Mouse (Mus musculus) heart, embryonic 15.5 days (tissue): Measurements from ENCODE around the gene Pnpla1. TPM values are rescaled to one million over a fixed set of nuclear protein-coding genes. Genes with fewer than 3 reads are reported as not detected.
"Not testable (repeated sequence)": the region's sequence is repeated elsewhere in the genome, so short reads cannot be mapped to it uniquely, and the experiment has no call there.

Source experiments
- ATAC-seq: fragments of 200-750 bp; cut with Nextera tagmentation; replicated peaks from 2 replicates; pipeline ENCODE4 v1.8.0; 2017; ENCODE audit warnings: low read depth, moderate TSS enrichment; ENCODE audit not compliant: insufficient number of reproducible peaks, insufficient read depth, low FRiP score
- H3K27ac ChIP-seq: fragments of 300-500 bp; sonication (generic); 2 replicates; pipeline ENCODE4 v1.5.1; 2015; ENCODE audit warnings: mild to moderate bottlenecking, inconsistent platforms
- H3K27me3 ChIP-seq: fragments of 300-500 bp; sonication (generic); 2 replicates; pipeline ENCODE4 v1.6.1; 2015; ENCODE audit warnings: inconsistent platforms
- H3K36me3 ChIP-seq: fragments of 300-500 bp; sonication (generic); 2 replicates; pipeline ENCODE4 v1.6.1; 2015; ENCODE audit warnings: mild to moderate bottlenecking, inconsistent platforms
- H3K4me1 ChIP-seq: fragments of 300-500 bp; sonication (generic); replicated peaks from 2 replicates; pipeline ENCODE4 v1.6.1; 2015; ENCODE audit warnings: inconsistent platforms
- H3K4me2 ChIP-seq: fragments of 300-500 bp; sonication (generic); 2 replicates; pipeline ENCODE4 v1.6.1; 2015; ENCODE audit warnings: inconsistent platforms, mild to moderate bottlenecking, moderate library complexity
- H3K4me3 ChIP-seq: fragments of 300-500 bp; sonication (generic); 2 replicates; pipeline ENCODE4 v1.5.1; 2015; ENCODE audit warnings: mild to moderate bottlenecking, inconsistent platforms
- H3K9ac ChIP-seq: fragments of 300-500 bp; sonication (generic); 2 replicates; pipeline ENCODE4 v1.6.1; 2015; ENCODE audit warnings: mild to moderate bottlenecking, inconsistent platforms
- H3K9me3 ChIP-seq: fragments of 300-500 bp; sonication (generic); replicated peaks from 2 replicates; pipeline ENCODE4 v1.6.1; 2016; ENCODE audit warnings: inconsistent platforms
- WGBS: fragments of 180-500 bp; shearing (Covaris S2); methylation state at CpG from one replicate; pipeline ENCODE4 v1.1.7; 2015; ENCODE audit warnings: mixed read lengths; 5-methylcytosine and 5-hydroxymethylcytosine counted together
- polyA plus RNA-seq: library from polyadenylated mRNA; unstranded; fragments of >200 nt; fragmentation: Nextera tagmentation; extraction: Ambion mirVana; gene quantifications from 2 replicates; pipeline ENCODE4 v1.2.1, GENCODE M21; 2015

Pnpla1 gene
- polyA plus RNA-seq, result not detected in 2 replicates

- H3K4me1 ChIP-seq, result no peaks in the 10 kb centered on the region
- no peak within 1 kb of the TSS for H3K4me3 ChIP-seq
- ATAC-seq, result no peak
- no peak within 1 kb of the TSS for H3K4me2 ChIP-seq
- no peaks in the 10 kb centered on the region for H3K27me3 ChIP-seq
- 33% methylated on average over 12 of the region's 12 CpGs for WGBS
- no peak within 1 kb of the TSS for H3K27ac ChIP-seq
- no peaks in the 10 kb centered on the region for H3K36me3 ChIP-seq
- no peak within 1 kb of the TSS for H3K9ac ChIP-seq
- no peaks in the 10 kb centered on the region for H3K9me3 ChIP-seq
Observed at GRCm38 (mm10) chr17:28858205-28858604, at the start of gene Pnpla1. TSS of gene Pnpla1 (plus strand) at chr17:28858411.

GRCm38 (mm10) chr17:28808714-28809113 is 49.5 kb upstream of the Pnpla1 start:
- Histone ChIP-seq H3K27me3 (no peaks in the 10 kb centered on the region), H3K27ac (no peak overlapping the region), H3K4me1 (peaks cover 9% of the 10 kb centered on the region), H3K9ac (no peak overlapping the region), H3K4me3 (no peak overlapping the region), H3K4me2 (no peak overlapping the region), H3K9me3 (no peaks in the 10 kb centered on the region), H3K36me3 (peaks cover 56% of the 10 kb centered on the region)
- 94% methylated on average over 8 of the region's 8 CpGs for WGBS
- no peak for ATAC-seq

GRCm38 (mm10) chr17:28809175-28809831 is 48.9 kb upstream of the Pnpla1 start:
- H3K9ac ChIP-seq, result no peak overlapping the region
- H3K36me3 ChIP-seq, result peaks cover 60% of the 10 kb centered on the region
- no peak overlapping the region for H3K27ac ChIP-seq
- no peak for ATAC-seq
- H3K27me3 ChIP-seq, result no peaks in the 10 kb centered on the region
- peaks cover 8% of the 10 kb centered on the region; the same call in 1 of the 2 replicates for H3K4me1 ChIP-seq
- H3K4me3 ChIP-seq, result no peak overlapping the region
- H3K9me3 ChIP-seq, result no peaks in the 10 kb centered on the region
- H3K4me2 ChIP-seq, result no peak overlapping the region
- 86% methylated on average over 10 of the region's 10 CpGs for WGBS

- peaks cover 24% of the 10 kb centered on the region for H3K4me1 ChIP-seq
- no peaks in the 10 kb centered on the region for H3K27me3 ChIP-seq
- no peak overlapping the region for H3K27ac ChIP-seq
- 85% methylated on average over 10 of the region's 10 CpGs for WGBS
- no peak overlapping the region for H3K4me2 ChIP-seq
- H3K36me3 ChIP-seq, result peaks cover 64% of the 10 kb centered on the region
- ATAC-seq, result no peak
- no peaks in the 10 kb centered on the region for H3K9me3 ChIP-seq
- no peak overlapping the region for H3K4me3 ChIP-seq
- H3K9ac ChIP-seq, result no peak overlapping the region
Observed at GRCm38 (mm10) chr17:28812345-28812744, 45.9 kb upstream of the Pnpla1 start.

GRCm38 (mm10) chr17:28814529-28815097 is 43.6 kb upstream of the Pnpla1 start:
- H3K9ac ChIP-seq, result no peak overlapping the region
- peak overlapping the region; percentile 83 for H3K27ac ChIP-seq
- no peaks in the 10 kb centered on the region for H3K27me3 ChIP-seq
- H3K9me3 ChIP-seq, result no peaks in the 10 kb centered on the region
- peaks cover 21% of the 10 kb centered on the region for H3K4me1 ChIP-seq
- 78% methylated on average over 18 of the region's 18 CpGs for WGBS
- no peak for ATAC-seq
- H3K4me2 ChIP-seq, result no peak overlapping the region
- peaks cover 72% of the 10 kb centered on the region for H3K36me3 ChIP-seq
- H3K4me3 ChIP-seq, result no peak overlapping the region

GRCm38 (mm10) chr17:28815384-28816004 is 42.7 kb upstream of the Pnpla1 start:
- Histone ChIP-seq H3K27ac (peak overlapping the region; percentile 83), H3K9ac (no peak overlapping the region), H3K27me3 (no peaks in the 10 kb centered on the region), H3K4me2 (no peak overlapping the region), H3K4me1 (peaks cover 21% of the 10 kb centered on the region), H3K36me3 (peaks cover 77% of the 10 kb centered on the region), H3K9me3 (no peaks in the 10 kb centered on the region), H3K4me3 (no peak overlapping the region)
- 35% methylated on average over 10 of the region's 10 CpGs for WGBS
- ATAC-seq, result peak; percentile 53

GRCm38 (mm10) chr17:28816326-28816725 is 41.9 kb upstream of the Pnpla1 start:
- not testable (repeated sequence) for H3K4me3 ChIP-seq, ATAC-seq, H3K9ac ChIP-seq, H3K9me3 ChIP-seq, H3K27me3 ChIP-seq, H3K4me2 ChIP-seq
- Histone ChIP-seq H3K27ac (peak overlapping the region; percentile 83), H3K36me3 (peaks cover 78% of the 10 kb centered on the region), H3K4me1 (peaks cover 21% of the 10 kb centered on the region)
- 89% methylated on average over 10 of the region's 10 CpGs for WGBS

- H3K27me3 ChIP-seq, result no peaks in the 10 kb centered on the region
- WGBS, result 92% methylated on average over 25 of the region's 25 CpGs
- peaks cover 21% of the 10 kb centered on the region for H3K4me1 ChIP-seq
- ATAC-seq, result no peak
- no peak overlapping the region for H3K4me3 ChIP-seq
- H3K9ac ChIP-seq, result no peak overlapping the region
- H3K27ac ChIP-seq, result no peak overlapping the region
- H3K36me3 ChIP-seq, result peaks cover 86% of the 10 kb centered on the region
- no peak overlapping the region for H3K4me2 ChIP-seq
- no peaks in the 10 kb centered on the region for H3K9me3 ChIP-seq
Observed at GRCm38 (mm10) chr17:28816875-28817811, 41.1 kb upstream of the Pnpla1 start.

- ATAC-seq, result no peak
- no peaks in the 10 kb centered on the region for H3K27me3 ChIP-seq
- H3K9me3 ChIP-seq, result no peaks in the 10 kb centered on the region
- H3K4me1 ChIP-seq, result peaks cover 15% of the 10 kb centered on the region
- H3K27ac ChIP-seq, result no peak overlapping the region
- 78% methylated on average over 2 of the region's 2 CpGs for WGBS
- H3K9ac ChIP-seq, result no peak overlapping the region
- H3K36me3 ChIP-seq, result peaks cover 76% of the 10 kb centered on the region
- H3K4me3 ChIP-seq, result no peak overlapping the region
- H3K4me2 ChIP-seq, result no peak overlapping the region
Observed at GRCm38 (mm10) chr17:28820189-28820588, 38.0 kb upstream of the Pnpla1 start.

- H3K4me3 ChIP-seq, result no peak overlapping the region
- WGBS, result 83% methylated on average over 13 of the region's 13 CpGs
- no peaks in the 10 kb centered on the region for H3K9me3 ChIP-seq
- peaks cover 70% of the 10 kb centered on the region for H3K36me3 ChIP-seq
- no peaks in the 10 kb centered on the region for H3K27me3 ChIP-seq
- H3K4me2 ChIP-seq, result no peak overlapping the region
- H3K9ac ChIP-seq, result no peak overlapping the region
- H3K27ac ChIP-seq, result no peak overlapping the region
- peaks cover 12% of the 10 kb centered on the region for H3K4me1 ChIP-seq
- ATAC-seq, result no peak
Observed at GRCm38 (mm10) chr17:28823004-28823745, 35.0 kb upstream of the Pnpla1 start.
